Mouse (Mus musculus): ENCODE data around the gene F10.

DNA sequence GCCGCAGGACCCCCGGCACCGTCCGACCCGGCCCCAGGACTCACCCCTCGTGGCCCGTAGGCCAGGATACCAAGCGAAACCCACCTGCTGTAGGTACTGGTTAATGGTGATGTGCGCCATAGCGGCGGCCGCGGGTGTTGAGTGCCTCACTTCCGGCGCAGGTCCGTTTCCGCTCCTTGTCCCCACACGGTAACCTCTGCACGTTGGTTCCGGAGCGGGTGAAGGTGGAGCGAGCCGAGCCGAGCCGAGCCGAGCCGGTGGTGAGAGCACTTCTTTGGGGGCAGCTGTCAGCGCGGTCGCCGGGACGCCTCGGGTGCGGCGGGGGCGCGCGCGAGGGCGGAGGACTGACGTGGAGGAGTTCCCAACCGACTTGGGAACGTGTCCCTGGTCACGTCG is 67.6 kb downstream of the F10 start:
- TF ChIP-seq CTCF (IDR thresholded peaks at IDR 0.05; ENCODE audit: low read depth, low read length): no peak
- TF ChIP-seq EP300 (IDR thresholded peaks at IDR 0.05; ENCODE audit: insufficient read depth, low read depth, low read length): peak; percentile 67; the same call in 1 of the 2 replicates

Measured in ES-Bruce4 (cell line).